Mouse (Mus musculus) kidney, postnatal 0 days (tissue): ENCODE measurements at regions not wholly inside any gene's neighbourhood (a gene's known extent, or its start where the extent isn't known, plus 50 kb on each side); places are given as distances from the start of the nearest gene placed in this dataset.

ENCODE experiments used
- ATAC-seq: fragments of 200-750 bp; cut with Nextera tagmentation; replicated peaks from 2 replicates; pipeline ENCODE4 v1.8.0; 2017; ENCODE audit warnings: low read depth, moderate number of reproducible peaks, moderate TSS enrichment, moderate library complexity; ENCODE audit not compliant: low FRiP score
- DNase-seq: peaks from one replicate; pipeline ENCODE4 v3.0.0-alpha.2; 2016; ENCODE audit warnings: low spot score
- H3K27ac ChIP-seq: fragments of 300-500 bp; sonication (generic); 2 replicates; pipeline ENCODE4 v1.5.1; 2014; ENCODE audit warnings: mild to moderate bottlenecking
- H3K27me3 ChIP-seq: fragments of 300-500 bp; sonication (generic); 2 replicates; pipeline ENCODE4 v1.6.1; 2014; ENCODE audit warnings: low read length, mixed read lengths; ENCODE audit not compliant: insufficient read depth
- H3K36me3 ChIP-seq: fragments of 300-500 bp; sonication (generic); 2 replicates; pipeline ENCODE4 v1.6.1; 2014; ENCODE audit warnings: low read length, mixed read lengths; ENCODE audit not compliant: insufficient read depth
- H3K4me1 ChIP-seq: fragments of 300-500 bp; sonication (generic); replicated peaks from 2 replicates; pipeline ENCODE4 v1.6.1; 2014; ENCODE audit warnings: antibody characterized with exemption, low read length, mixed read lengths; ENCODE audit not compliant: insufficient read depth
- H3K4me2 ChIP-seq: fragments of 300-500 bp; sonication (generic); 2 replicates; pipeline ENCODE4 v1.6.1; 2014; ENCODE audit warnings: mild to moderate bottlenecking, low read length, moderate library complexity, mixed read lengths
- H3K4me3 ChIP-seq: fragments of 300-500 bp; sonication (generic); replicated peaks from 2 replicates; pipeline ENCODE4 v1.5.1; 2014; ENCODE audit warnings: low read depth, low read length
- H3K9ac ChIP-seq: fragments of 300-500 bp; sonication (generic); 2 replicates; pipeline ENCODE4 v1.6.1; 2014; ENCODE audit warnings: low read depth, low read length
- H3K9me3 ChIP-seq: fragments of 300-500 bp; sonication (generic); replicated peaks from 2 replicates; pipeline ENCODE4 v1.6.1; 2016; ENCODE audit warnings: low read length, inconsistent platforms, mixed read lengths
- CTCF ChIP-seq: IDR thresholded peaks from 2 replicates; pipeline ENCODE4 v1.5.1; 2016; ENCODE audit warnings: antibody characterized with exemption, low read depth, mild to moderate bottlenecking, moderate library complexity
- WGBS: fragments of 180-500 bp; shearing (Covaris S2); extraction: QIAGEN DNeasy Blood & Tissue Kit; methylation state at CpG from one replicate; pipeline ENCODE4 v1.1.7; 2014; 5-methylcytosine and 5-hydroxymethylcytosine counted together

DNA sequence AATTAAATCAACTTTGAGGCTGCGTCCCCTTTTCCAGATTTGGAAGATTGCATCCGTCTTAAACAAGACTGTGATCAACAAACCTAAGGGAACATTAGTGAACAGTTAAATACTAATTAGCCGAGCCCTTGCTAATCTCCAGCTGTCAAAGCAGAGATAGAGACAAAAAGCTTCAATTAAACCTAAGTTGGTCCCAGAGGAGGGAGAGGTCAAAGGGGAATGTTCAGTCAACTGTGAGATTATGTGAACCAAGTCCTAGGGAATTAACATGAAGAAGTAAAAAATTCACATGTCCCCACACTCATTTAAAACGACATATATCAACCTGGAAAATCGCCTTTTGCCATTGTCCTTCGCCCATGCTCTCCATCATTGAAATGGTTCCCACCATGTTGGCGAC is 59.7 kb upstream of the Tbx20 start:
- no peak overlapping the region for H3K4me2 ChIP-seq
- ATAC-seq (no peak), DNase-seq (peak; percentile 1)
- WGBS: 50% methylated on average over 7 of the region's 7 CpGs
- no peak for TF ChIP-seq CTCF
- H3K27me3 ChIP-seq: no peaks in the 10 kb centered on the region
- no peak overlapping the region for H3K9ac ChIP-seq
- H3K27ac ChIP-seq: no peak overlapping the region
- H3K4me1 ChIP-seq: no peaks in the 10 kb centered on the region
- H3K9me3 ChIP-seq: no peaks in the 10 kb centered on the region
- no peak overlapping the region for H3K4me3 ChIP-seq
- H3K36me3 ChIP-seq: no peaks in the 10 kb centered on the region

DNA sequence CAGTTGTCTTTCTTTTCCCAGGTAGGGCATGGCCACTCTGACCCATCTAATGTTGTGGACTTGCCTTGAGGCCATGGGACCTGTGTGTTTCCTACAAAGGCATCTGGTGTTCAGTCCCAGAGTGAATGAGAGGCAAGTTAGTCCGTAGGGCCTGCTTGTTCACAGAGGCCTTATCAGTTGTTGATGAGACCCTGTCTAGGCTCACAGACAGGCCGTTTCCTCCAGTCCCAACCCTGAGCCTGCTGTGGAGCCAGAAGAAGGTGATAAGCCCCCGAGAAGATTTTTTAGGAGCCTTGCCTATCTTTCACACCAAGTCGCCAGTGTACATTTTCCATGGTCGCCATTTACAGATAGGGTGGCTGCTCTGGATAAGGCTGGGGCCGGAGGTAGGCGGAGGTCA is 74.1 kb upstream of the Tbx20 start:
- Histone ChIP-seq H3K9ac (no peak overlapping the region), H3K4me2 (no peak overlapping the region), H3K36me3 (no peaks in the 10 kb centered on the region), H3K9me3 (no peaks in the 10 kb centered on the region), H3K4me3 (no peak overlapping the region), H3K27ac (no peak overlapping the region), H3K4me1 (no peaks in the 10 kb centered on the region), H3K27me3 (no peaks in the 10 kb centered on the region)
- 79% methylated on average over 7 of the region's 7 CpGs for WGBS
- DNase-seq: no peak
- no peak for ATAC-seq
- TF ChIP-seq CTCF: no peak

DNA sequence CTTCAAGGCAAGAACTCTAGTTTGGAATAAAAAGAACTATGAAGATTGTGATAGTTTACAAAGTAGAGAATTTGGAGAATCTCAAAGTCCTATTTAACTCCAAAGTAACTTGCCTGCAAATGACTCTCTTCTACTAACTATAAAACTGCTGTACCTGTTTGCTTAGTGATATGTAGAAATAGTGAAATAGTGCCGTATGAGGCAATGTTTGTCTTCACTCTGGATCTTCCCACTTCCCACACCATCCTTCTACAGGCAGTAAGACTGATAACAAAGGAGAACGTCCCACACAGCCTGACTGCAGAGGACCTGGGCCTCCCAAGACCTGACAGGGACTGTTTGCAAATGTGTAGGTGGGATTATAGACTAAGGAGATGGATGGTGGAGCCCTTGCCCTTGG is 85.4 kb upstream of the Tbx20 start:
- WGBS: 79% methylated on average over 2 of the region's 2 CpGs
- no peak for ATAC-seq
- no peaks in the 10 kb centered on the region for H3K27me3 ChIP-seq
- H3K9me3 ChIP-seq: no peaks in the 10 kb centered on the region
- no peak for TF ChIP-seq CTCF
- H3K4me2 ChIP-seq: no peak overlapping the region
- no peak for DNase-seq
- H3K4me1 ChIP-seq: no peaks in the 10 kb centered on the region
- no peaks in the 10 kb centered on the region for H3K36me3 ChIP-seq
- no peak overlapping the region for H3K4me3 ChIP-seq
- H3K9ac ChIP-seq: no peak overlapping the region
- H3K27ac ChIP-seq: no peak overlapping the region

DNA sequence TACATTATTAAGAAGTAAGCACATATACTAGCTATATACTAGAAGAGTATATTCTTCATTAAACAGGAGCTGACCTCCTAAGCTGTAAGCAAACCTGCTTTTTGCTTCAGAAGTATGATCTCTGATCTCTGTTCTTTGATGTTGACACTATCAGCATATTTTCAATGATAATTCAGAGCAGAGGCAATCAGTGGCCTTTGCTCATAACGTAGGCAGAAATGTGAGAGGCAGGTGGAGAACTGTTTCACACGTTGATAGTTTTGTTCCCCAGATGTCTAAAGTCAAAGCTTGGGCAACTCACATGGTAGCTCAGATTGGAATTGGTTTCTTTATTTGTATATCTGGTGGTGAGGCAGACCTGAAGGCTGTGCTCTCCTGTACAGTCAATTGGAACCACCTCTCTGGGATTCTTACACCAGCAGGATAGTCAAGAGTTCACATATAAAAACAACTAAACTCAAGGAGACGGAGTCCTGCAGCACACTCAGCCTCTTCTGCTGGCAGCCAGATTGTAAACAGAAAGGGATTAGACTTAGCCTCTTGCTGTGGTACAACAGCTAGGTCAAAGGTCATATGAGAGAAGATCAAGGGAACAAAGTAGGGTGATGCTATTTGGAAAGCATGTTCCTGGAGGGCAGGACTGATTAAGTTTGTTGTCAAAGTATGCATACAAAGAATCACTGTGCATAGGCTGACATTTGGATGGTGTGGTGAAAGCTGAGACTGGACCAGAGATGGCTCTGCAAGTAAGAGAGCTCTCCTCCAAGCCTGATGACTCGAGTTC is 92.5 kb upstream of the Tbx20 start:
- no peak overlapping the region for H3K9ac ChIP-seq
- DNase-seq (no peak), ATAC-seq (no peak)
- no peaks in the 10 kb centered on the region for H3K27me3 ChIP-seq
- no peak overlapping the region for H3K4me2 ChIP-seq
- H3K4me1 ChIP-seq: no peaks in the 10 kb centered on the region
- no peak for TF ChIP-seq CTCF
- H3K9me3 ChIP-seq: no peaks in the 10 kb centered on the region
- H3K36me3 ChIP-seq: no peaks in the 10 kb centered on the region
- WGBS: 73% methylated on average over 4 of the region's 4 CpGs
- H3K27ac ChIP-seq: no peak overlapping the region
- H3K4me3 ChIP-seq: no peak overlapping the region

DNA sequence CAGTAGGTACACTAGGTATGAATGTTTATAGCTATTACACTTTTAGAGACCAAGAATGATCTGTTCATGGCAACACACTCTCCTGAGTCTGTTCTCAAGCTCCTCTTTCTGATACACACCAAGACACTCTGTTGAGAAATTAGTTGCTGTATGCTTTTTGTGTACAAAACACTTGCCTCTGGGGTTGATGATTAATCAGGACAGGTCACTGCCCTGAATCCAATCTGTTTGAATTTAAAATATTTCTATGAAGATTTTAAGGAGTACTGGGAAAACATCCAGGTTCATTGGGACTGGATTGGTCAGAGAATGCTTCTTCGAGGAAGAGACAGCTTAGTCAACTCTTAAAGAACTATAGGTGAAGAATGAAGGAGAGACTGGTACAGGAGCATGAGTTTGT is 94.6 kb upstream of the Tbx20 start:
- no peak for TF ChIP-seq CTCF
- ATAC-seq: no peak
- H3K27ac ChIP-seq: no peak overlapping the region
- no peak overlapping the region for H3K4me2 ChIP-seq
- no peak overlapping the region for H3K9ac ChIP-seq
- H3K27me3 ChIP-seq: no peaks in the 10 kb centered on the region
- no peaks in the 10 kb centered on the region for H3K36me3 ChIP-seq
- H3K4me3 ChIP-seq: no peak overlapping the region
- 90% methylated on average over 1 of the region's 1 CpGs for WGBS
- no peak for DNase-seq
- H3K4me1 ChIP-seq: no peaks in the 10 kb centered on the region
- no peaks in the 10 kb centered on the region for H3K9me3 ChIP-seq

DNA sequence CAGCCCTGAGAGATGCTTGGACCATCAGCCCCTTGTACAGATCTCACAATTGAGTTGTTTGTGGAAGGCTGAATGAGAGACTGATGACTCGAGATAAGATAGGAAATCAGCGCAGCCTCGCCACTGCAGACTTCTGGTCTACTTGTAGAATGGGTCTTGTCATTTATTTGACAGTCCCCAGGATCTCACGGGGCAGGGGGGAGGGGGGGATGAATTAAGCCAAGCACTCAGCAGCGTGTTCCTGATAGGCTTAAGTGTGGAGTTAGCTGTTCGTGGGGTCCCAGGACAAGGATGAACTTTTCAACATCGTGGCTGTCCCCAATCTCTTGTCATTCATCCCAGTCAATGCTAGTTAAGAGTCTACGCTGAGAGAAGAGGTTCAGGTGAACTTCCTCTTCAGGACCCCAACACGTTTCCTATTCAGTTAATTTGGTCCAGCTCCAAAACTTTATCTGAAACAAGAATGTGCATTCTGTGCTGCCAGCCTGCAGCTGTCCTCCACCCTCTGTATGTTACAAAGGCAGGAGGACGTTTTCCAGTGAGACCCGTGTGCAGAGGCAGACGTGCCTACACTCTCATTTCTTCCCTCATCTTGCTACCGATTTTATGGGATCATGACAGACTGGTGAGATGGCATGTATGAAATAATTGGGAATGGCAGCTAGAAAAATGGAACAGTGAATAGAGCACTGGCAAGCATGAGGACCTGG is 100.5 kb upstream of the Tbx20 start:
- no peak overlapping the region for H3K4me3 ChIP-seq
- H3K4me1 ChIP-seq: no peaks in the 10 kb centered on the region
- H3K9me3 ChIP-seq: no peaks in the 10 kb centered on the region
- DNase-seq (no peak), ATAC-seq (no peak)
- no peaks in the 10 kb centered on the region for H3K27me3 ChIP-seq
- no peaks in the 10 kb centered on the region for H3K36me3 ChIP-seq
- H3K4me2 ChIP-seq: no peak overlapping the region
- H3K27ac ChIP-seq: no peak overlapping the region
- 80% methylated on average over 13 of the region's 13 CpGs for WGBS
- no peak overlapping the region for H3K9ac ChIP-seq
- TF ChIP-seq CTCF: no peak
